Mouse (Mus musculus) kidney, adult 11 months (tissue): ENCODE data around the gene Nrp2.

Source experiments
- DNase-seq: peaks from one replicate; pipeline ENCODE4 v3.0.0; 2022

The Nrp2 gene

GRCm38 (mm10) chr1:62786255-62786654 is 83.2 kb downstream of the Nrp2 start:
- DNase-seq = peak; percentile 27

GRCm38 (mm10) chr1:62787546-62787945 is 84.5 kb downstream of the Nrp2 start:
- DNase-seq = no peak

GRCm38 (mm10) chr1:62794223-62794895 is 91.3 kb downstream of the Nrp2 start:
- DNase-seq = no peak

- DNase-seq = no peak
These were observed 91.8 kb downstream of the Nrp2 start for GRCm38 (mm10) chr1:62794896-62795255.

GRCm38 (mm10) chr1:62795307-62796037 is 92.4 kb downstream of the Nrp2 start:
- peak; percentile 44 for DNase-seq

- no peak for DNase-seq
These were observed 93.1 kb downstream of the Nrp2 start for GRCm38 (mm10) chr1:62796038-62796647.

GRCm38 (mm10) chr1:62799427-62799826 is 96.3 kb downstream of the Nrp2 start:
- no peak for DNase-seq

- no peak for DNase-seq
These were observed 97.3 kb downstream of the Nrp2 start for GRCm38 (mm10) chr1:62800351-62800750.

GRCm38 (mm10) chr1:62801429-62801828 is 98.3 kb downstream of the Nrp2 start:
- no peak for DNase-seq

GRCm38 (mm10) chr1:62801842-62802241 is 98.8 kb downstream of the Nrp2 start:
- DNase-seq = no peak

GRCm38 (mm10) chr1:62803544-62803943 is 100.5 kb downstream of the Nrp2 start:
- DNase-seq = no peak

- no peak for DNase-seq
These were observed 102.9 kb downstream of the Nrp2 start for GRCm38 (mm10) chr1:62806014-62806413.

GRCm38 (mm10) chr1:62808395-62808794 is 105.3 kb downstream of the Nrp2 start:
- no peak for DNase-seq

GRCm38 (mm10) chr1:62809601-62810228 is 106.6 kb downstream of the Nrp2 start:
- no peak for DNase-seq

- peak; percentile 21 for DNase-seq
These were observed 108.1 kb downstream of the Nrp2 start for GRCm38 (mm10) chr1:62811141-62811540.

GRCm38 (mm10) chr1:62812701-62813684 is 109.9 kb downstream of the Nrp2 start:
- no peak for DNase-seq

- no peak for DNase-seq
These were observed 110.9 kb downstream of the Nrp2 start for GRCm38 (mm10) chr1:62813938-62814337.

GRCm38 (mm10) chr1:62817566-62817965 is 114.5 kb downstream of the Nrp2 start:
- no peak for DNase-seq

- DNase-seq = no peak
These were observed 117.1 kb downstream of the Nrp2 start for GRCm38 (mm10) chr1:62820170-62820569.

- DNase-seq = no peak
These were observed 118.7 kb downstream of the Nrp2 start for GRCm38 (mm10) chr1:62821509-62822398.

GRCm38 (mm10) chr1:62823549-62824195 is 120.6 kb downstream of the Nrp2 start:
- peak; percentile 55 for DNase-seq
